Mouse (Mus musculus) c-Kit-negative CD71-positive TER-119-positive erythroid progenitor cells, embryonic 14.5 days (primary cell): ENCODE data around the gene Gdf5.

Experiments
- DNase-seq: peaks from one replicate; pipeline ENCODE4 v3.0.0-alpha.2; 2013; ENCODE audit warnings: low read depth, low spot score

Gene Gdf5

GRCm38 (mm10) chr2:155945124-155945523 is at the start of gene Gdf5:
TSS of gene Gdf5 (minus strand) at chr2:155945367.
- DNase-seq, result no peak

GRCm38 (mm10) chr2:155991863-155992321 is 46.7 kb upstream of the Gdf5 start:
- DNase-seq, result no peak

GRCm38 (mm10) chr2:155991151-155991550 is 46.0 kb upstream of the Gdf5 start:
- no peak for DNase-seq

GRCm38 (mm10) chr2:155989085-155989484 is 43.9 kb upstream of the Gdf5 start:
- peak; percentile 68 for DNase-seq

GRCm38 (mm10) chr2:155987131-155987530 is 42.0 kb upstream of the Gdf5 start:
- no peak for DNase-seq

- DNase-seq, result no peak
These were observed 40.6 kb upstream of the Gdf5 start for GRCm38 (mm10) chr2:155985776-155986175.

GRCm38 (mm10) chr2:155979328-155979991 is 34.3 kb upstream of the Gdf5 start:
- no peak for DNase-seq

GRCm38 (mm10) chr2:155974087-155974731 is 29.0 kb upstream of the Gdf5 start:
- no peak for DNase-seq

- DNase-seq, result no peak
These were observed 28.2 kb upstream of the Gdf5 start for GRCm38 (mm10) chr2:155973348-155973747.

GRCm38 (mm10) chr2:155962991-155963390 is 17.8 kb upstream of the Gdf5 start:
- no peak for DNase-seq

GRCm38 (mm10) chr2:155961862-155962261 is 16.7 kb upstream of the Gdf5 start:
- no peak for DNase-seq

GRCm38 (mm10) chr2:155959981-155960380 is 14.8 kb upstream of the Gdf5 start:
- DNase-seq, result no peak

- DNase-seq, result peak; percentile 86
These were observed 11.2 kb upstream of the Gdf5 start, which contains the start of gene Cep250 for GRCm38 (mm10) chr2:155956134-155957059. TSS of gene Cep250 (plus strand) at chr2:155956458.

GRCm38 (mm10) chr2:155952006-155952405 is 6.8 kb upstream of the Gdf5 start:
- DNase-seq, result no peak

- DNase-seq, result no peak
These were observed 4.2 kb upstream of the Gdf5 start for GRCm38 (mm10) chr2:155949362-155949761.

- DNase-seq, result no peak
These were observed 2.3 kb upstream of the Gdf5 start for GRCm38 (mm10) chr2:155947390-155948002.

GRCm38 (mm10) chr2:155946499-155946898 is 1.3 kb upstream of the Gdf5 start:
- no peak for DNase-seq

GRCm38 (mm10) chr2:155946069-155946468 is 902 bp upstream of the Gdf5 start:
- no peak for DNase-seq

GRCm38 (mm10) chr2:155945580-155945979 is 413 bp upstream of the Gdf5 start:
- no peak for DNase-seq

GRCm38 (mm10) chr2:155944685-155945084 is 482 bp downstream of the Gdf5 start:
- DNase-seq, result no peak

GRCm38 (mm10) chr2:155943463-155943862 is 1.7 kb downstream of the Gdf5 start:
- no peak for DNase-seq
